Mouse (Mus musculus) ovary, adult 18-20 months (tissue): ENCODE data around the gene Snx18.

Experiments
- DNase-seq: peaks from one replicate; pipeline ENCODE4 v3.0.0; 2022; ENCODE audit warnings: low spot score, mixed read lengths

Gene Snx18

DNA sequence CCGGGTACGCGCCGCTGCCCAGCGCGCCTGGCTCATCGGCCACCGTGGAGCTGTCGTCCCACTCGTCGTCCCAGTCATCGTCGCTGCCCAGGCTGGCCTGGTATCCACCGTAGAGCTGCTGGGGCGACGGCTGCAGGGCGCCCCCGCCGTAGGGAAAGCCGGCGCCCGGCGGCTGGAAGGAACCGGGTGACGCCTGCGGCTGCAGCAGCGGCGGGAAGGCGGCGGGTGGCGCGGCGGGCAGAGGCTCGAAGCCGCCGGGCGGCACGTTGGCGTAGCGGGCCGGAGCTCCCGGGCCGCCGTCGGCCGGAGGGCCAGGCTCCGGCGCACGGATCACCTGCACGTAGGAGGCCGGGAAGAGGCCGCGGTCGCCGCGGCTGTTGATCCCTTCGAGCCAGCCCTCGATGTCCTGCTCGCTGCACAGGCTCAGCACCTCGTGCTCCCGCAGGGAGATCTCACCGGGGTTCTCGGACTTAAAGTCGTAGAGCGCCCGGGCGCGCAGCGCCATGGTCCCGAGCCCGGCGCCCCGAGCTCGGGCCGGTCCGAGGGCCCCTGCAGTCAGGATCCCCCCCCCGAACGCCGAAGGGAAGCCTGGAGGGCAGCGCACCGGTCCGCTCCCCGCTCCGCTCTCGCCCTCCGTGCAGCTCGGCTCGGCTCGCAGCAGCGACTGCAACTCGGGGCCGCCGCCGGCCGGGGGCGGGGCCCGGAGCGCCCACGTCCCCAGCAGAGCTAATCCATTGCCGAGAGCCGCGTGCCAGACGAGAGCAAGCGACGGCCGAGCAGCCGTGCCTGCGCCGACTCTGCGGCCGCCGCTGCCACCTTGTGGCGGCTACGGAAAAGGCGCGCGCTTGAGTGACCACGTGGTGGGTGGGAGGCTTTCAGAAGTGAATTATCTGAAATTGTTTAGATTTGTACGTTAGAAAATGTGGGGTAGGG lies at the start of gene Snx18:
Gene Snx18, minus strand, starts transcription at position 674 of the 933 bp plus-strand sequence.
- peak; percentile 88 for DNase-seq

GRCm38 (mm10) chr13:113663883-113664282 lies 45.5 kb upstream of the Snx18 start:
- DNase-seq = no peak

DNA sequence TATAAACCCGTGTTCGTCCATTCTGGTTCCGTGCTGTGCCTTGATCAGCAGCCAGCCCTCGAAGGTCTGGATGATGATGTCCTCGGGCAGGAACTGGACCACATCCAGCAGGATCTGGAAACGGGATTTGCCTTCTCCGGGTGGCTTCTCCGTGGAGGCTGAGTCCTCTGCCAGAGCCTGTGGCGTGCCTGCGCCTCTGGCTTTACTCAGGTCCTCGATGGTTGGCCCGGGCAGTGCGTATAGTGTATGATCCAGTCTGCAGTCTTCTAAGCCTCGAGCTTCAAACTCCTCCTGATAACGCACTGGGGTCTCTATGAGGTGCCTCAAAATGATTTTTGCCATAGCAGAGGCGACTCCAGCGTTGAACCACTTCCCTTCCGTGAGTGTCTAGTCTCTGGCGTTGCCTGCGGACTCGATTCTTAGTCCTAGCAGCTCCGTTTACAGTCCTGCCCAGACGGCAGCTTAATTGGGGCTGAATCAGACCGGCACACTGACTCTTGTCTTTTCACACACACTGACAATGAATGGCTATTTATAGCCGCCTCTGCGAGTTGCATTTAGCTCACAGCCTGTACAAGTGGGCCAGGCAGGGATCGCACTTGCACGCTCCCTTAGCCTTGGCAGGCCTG lies 44.9 kb upstream of the Snx18 start, which contains the start of gene Hspb3:
Gene Hspb3, minus strand, starts transcription at position 526 of the 629 bp plus-strand sequence.
- no peak for DNase-seq

DNA sequence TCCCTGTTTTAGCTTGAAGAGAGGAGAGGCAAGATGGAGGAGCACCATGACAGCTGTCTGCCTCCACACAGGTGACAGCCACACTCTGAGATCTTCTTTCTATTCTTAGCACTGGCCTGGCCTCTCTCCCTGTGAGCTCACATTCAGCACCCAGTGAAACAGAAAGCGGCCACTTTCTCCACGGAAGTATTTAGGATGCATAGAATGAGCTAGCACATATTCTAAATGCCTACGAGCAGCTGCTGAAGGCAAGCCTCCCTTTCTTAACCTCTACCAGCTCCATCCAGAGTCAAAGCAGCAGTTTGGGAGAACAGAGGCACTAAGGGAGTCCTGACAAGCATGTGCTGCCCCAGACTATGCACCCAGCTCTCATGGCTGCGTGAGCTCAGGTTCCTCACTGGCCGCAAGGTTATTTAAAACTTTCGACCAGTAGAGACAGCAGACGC lies 43.5 kb upstream of the Snx18 start:
- DNase-seq = no peak

DNA sequence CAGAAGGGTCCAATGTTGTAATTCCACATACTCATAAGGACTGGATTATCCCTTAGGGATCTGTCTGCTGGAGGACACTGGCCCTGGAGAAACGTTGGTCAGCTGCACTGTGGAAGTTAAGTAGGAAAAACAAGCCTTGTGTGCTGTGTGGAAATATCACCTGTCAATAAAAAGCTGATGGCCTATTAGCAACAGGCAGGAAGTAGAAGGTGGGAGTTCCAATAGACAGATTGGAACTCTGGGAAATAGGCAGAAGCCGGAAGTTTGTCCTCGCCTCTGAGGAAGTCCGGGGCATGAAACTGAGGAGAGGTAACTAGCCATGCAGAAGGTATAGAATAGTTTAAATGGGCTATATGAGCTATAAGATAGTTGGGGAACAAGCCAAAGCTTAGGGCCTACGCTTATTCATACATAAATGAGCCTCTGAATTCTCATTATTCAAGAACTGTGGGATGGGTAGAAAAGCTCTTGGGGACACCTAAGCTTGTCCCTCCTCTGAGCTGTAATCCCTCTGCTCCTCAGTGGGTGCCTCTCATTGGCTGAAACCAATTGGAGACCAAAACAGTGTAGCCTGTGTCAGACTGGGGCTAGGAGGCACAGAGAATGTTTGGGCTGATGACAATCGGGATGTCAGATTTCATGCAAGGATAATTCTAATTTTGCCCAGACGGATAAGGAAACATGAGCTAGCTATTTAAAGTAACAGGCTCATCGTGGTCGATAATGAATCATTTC lies 42.4 kb upstream of the Snx18 start:
- no peak for DNase-seq

- no peak for DNase-seq
Measured at GRCm38 (mm10) chr13:113657204-113657603, 38.8 kb upstream of the Snx18 start.

- no peak for DNase-seq
Measured at GRCm38 (mm10) chr13:113656639-113657038, 38.3 kb upstream of the Snx18 start.

DNA sequence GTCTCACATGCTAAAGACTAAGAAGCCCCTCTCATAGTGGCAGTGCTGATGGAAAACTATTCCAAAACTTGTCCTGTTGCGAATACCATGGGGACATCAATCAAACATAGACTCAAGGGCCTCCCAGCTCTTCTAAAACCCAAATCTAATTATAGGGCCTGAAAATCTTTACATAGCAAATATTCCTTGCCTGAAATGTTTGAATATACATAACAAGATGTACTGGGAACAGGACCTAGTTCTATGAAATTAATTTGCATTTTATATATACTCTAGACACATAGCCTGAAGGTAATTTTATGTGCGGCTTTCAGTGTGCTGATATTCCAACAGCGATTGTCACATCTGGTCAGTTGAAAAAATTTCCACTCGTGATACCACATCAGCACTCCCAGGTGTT lies 37.1 kb upstream of the Snx18 start:
- no peak for DNase-seq

DNA sequence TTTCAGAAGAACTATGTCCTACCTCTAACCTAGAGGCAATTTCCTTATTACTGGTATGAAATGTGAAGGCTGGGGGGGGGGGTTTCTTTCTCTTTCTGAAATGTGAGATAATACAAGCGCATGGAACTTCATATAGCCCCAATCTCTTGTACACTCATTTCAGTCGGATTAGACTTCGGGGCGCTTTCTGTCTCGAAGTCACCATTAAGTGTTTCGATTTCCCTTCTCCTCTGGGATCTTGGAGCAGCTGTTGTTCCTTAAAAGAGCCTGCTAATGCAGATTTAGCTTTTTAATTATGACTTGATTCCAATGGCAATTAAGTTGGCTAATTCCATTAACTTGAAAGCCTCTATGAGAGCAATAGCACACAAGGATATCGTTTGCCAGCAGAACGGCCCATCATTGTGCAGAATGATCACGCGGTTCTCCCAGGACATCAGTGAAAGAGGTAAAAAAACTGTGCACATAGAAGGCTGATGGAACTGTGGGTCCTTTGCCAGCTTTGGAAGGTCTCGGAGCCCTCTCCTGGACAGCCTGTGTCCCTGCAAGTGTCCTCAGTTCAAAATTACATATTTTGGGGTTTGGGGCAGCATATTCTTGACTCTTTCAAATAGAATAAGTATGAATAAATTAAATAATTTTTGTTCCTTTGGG lies 22.7 kb upstream of the Snx18 start:
- no peak for DNase-seq

- no peak for DNase-seq
Measured at GRCm38 (mm10) chr13:113638914-113639313, 20.6 kb upstream of the Snx18 start.

GRCm38 (mm10) chr13:113635799-113636222 lies 17.4 kb upstream of the Snx18 start:
- DNase-seq = no peak

- no peak for DNase-seq
Measured at GRCm38 (mm10) chr13:113634732-113635481, 16.5 kb upstream of the Snx18 start.

DNA sequence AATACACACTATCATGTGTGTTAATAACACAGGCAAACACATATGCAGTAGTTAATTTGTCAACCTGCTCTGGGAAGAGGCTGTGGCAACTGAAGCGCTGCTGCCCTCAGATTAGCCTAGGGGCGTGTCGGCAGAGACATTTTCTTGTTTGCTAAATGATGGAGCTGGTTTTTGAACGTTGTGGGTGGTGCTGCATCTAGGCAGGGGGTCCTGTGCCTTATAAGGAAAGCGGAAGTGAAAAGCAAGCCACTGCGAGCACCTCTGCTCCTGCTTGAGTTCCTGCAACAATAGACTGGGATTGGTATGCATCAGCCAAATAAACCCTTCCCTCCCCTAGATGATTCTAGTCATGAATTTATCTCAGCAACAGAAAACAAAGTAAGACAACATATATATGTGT lies 14.1 kb upstream of the Snx18 start:
- no peak for DNase-seq

- no peak for DNase-seq
Measured at GRCm38 (mm10) chr13:113627601-113628000, 9.2 kb upstream of the Snx18 start.

GRCm38 (mm10) chr13:113622865-113623255 lies 4.5 kb upstream of the Snx18 start:
- DNase-seq = no peak

DNA sequence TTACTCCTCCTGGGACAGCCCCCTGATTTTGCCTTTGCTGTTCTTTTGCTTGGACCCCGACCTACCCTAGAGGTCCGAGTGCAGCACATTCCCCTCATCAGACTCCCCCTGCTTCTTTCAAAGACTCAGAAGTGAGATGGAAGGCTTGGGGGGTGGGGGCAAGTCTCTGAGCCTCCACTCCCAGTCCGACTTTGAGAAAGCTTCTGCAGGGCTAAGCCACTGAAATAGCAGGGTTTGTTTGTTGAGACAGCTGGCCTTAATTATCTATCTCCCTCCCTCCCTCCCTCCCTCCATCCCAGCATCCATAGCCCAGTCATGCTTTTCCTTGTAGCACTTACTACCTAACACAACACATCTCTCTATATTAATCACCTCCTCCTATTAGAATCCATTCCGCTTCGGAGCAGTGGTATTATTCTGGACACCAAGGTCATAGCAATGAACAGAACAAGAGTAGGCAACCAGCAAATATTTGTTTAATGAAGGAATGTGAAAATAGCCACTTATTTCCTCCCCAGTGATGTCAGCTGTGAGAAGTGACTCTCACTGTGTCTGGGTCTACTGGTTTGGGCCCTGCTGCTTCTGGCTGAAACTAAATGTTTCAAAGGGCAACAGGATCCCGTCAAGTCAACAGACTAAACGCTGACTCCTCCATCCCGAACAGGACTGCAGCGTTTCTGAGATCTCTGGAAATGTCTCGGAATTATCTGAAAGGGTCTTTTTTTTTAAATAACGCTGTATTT lies 3.9 kb upstream of the Snx18 start:
- no peak for DNase-seq

DNA sequence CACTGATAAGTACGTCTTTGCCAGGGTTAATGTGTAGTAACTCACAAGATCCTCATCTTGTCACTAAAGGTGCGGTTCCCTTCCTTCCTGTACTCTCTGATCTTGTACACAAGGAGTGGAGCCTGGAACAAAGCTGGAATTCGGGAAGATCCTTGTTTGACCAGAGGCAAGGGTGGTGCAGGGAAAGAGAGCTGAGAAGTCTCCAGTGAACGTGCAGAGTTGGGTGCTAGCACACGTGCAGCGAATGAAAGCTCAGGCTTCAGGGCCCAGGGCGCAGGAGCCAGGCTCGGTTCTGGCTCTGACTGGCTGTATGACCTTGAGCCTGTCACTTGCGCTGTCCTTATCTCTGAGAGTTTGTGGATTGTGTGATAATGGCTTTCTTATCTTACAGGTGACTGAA lies 639 bp upstream of the Snx18 start:
- no peak for DNase-seq

- DNase-seq = no peak
Measured at GRCm38 (mm10) chr13:113617338-113617890, 950 bp downstream of the Snx18 start.

DNA sequence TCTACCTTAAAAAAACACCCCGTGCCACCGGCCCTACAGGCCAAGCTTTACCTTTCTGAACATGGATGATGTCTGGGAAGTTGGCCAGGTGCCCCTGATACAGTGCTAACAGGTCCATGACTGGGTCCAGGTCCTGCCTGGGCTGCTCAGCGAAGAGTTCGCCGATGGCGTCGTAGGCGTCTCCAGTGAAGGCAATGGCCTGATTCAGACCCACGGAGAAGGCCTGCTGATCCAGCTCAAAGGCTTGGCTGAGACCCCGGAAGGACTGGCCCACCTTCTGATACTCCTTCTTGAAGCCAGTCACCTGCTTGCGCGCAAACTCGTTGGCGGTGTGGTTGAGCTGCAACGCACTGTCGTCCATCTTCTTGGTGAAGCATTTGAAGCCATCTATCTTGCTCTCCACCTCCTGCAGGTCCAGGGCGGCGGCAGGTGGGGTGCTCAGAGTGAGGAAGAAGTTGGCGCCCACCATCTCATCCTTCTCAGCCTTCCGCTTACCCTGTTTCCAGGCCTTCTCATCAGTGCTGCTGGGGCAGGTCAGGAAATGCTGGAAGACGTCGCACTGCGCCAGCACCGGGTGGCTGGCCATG lies 1.5 kb downstream of the Snx18 start:
- DNase-seq = no peak
